Mouse (Mus musculus) retina, postnatal 1 day (tissue): ENCODE results near the gene Lhfpl3.

Experiments used
- DNase-seq: peaks from one replicate; pipeline ENCODE4 v3.0.0-alpha.2; 2012

Gene Lhfpl3

GRCm38 (mm10) chr5:23154439-23154838, 408.6 kb downstream of the Lhfpl3 start:
- no peak for DNase-seq

- DNase-seq = peak; percentile 53
Observed at GRCm38 (mm10) chr5:23165947-23166350, 420.1 kb downstream of the Lhfpl3 start.

GRCm38 (mm10) chr5:23166658-23167057, 420.8 kb downstream of the Lhfpl3 start:
- no peak for DNase-seq

- no peak for DNase-seq
Observed at GRCm38 (mm10) chr5:23189633-23190032, 443.8 kb downstream of the Lhfpl3 start.

- DNase-seq = peak; percentile 11
Observed at GRCm38 (mm10) chr5:23196879-23197278, 451.0 kb downstream of the Lhfpl3 start.

- no peak for DNase-seq
Observed at GRCm38 (mm10) chr5:23213086-23213485, 467.2 kb downstream of the Lhfpl3 start.

GRCm38 (mm10) chr5:23214646-23215045, 468.8 kb downstream of the Lhfpl3 start:
- DNase-seq = no peak

GRCm38 (mm10) chr5:23219655-23220054, 473.8 kb downstream of the Lhfpl3 start:
- DNase-seq = no peak

GRCm38 (mm10) chr5:23224759-23225536, 479.1 kb downstream of the Lhfpl3 start:
- peak; percentile 94 for DNase-seq

- DNase-seq = peak; percentile 96
Observed at GRCm38 (mm10) chr5:23225621-23226020, 479.8 kb downstream of the Lhfpl3 start.

GRCm38 (mm10) chr5:23226753-23227152, 480.9 kb downstream of the Lhfpl3 start:
- no peak for DNase-seq

GRCm38 (mm10) chr5:23246974-23247373, 501.1 kb downstream of the Lhfpl3 start:
- DNase-seq = peak; percentile 68

- DNase-seq = no peak
Observed at GRCm38 (mm10) chr5:23247784-23248183, 501.9 kb downstream of the Lhfpl3 start.

GRCm38 (mm10) chr5:23248303-23248702, 502.4 kb downstream of the Lhfpl3 start:
- DNase-seq = no peak

GRCm38 (mm10) chr5:23249896-23250875, 504.3 kb downstream of the Lhfpl3 start:
- peak; percentile 23 for DNase-seq

GRCm38 (mm10) chr5:23251462-23252224, 505.8 kb downstream of the Lhfpl3 start:
- peak; percentile 54 for DNase-seq

- peak; percentile 53 for DNase-seq
Observed at GRCm38 (mm10) chr5:23255816-23256418, 510.1 kb downstream of the Lhfpl3 start.

- DNase-seq = no peak
Observed at GRCm38 (mm10) chr5:23273309-23273708, 527.5 kb downstream of the Lhfpl3 start.

- no peak for DNase-seq
Observed at GRCm38 (mm10) chr5:23279364-23279763, 533.5 kb downstream of the Lhfpl3 start.

GRCm38 (mm10) chr5:23284884-23285283, 539.0 kb downstream of the Lhfpl3 start:
- DNase-seq = peak; percentile 72

- no peak for DNase-seq
Observed at GRCm38 (mm10) chr5:23289149-23289548, 543.3 kb downstream of the Lhfpl3 start.
